Mouse (Mus musculus): ENCODE measurements at regions not wholly inside any gene's neighbourhood (a gene's known extent, or its start where the extent isn't known, plus 50 kb on each side); places are given as distances from the start of the nearest gene placed in this dataset.

GRCm38 (mm10) chr16:21294677-21295411 lies 90.3 kb downstream of the Ephb3 start:
- no peak for TF ChIP-seq TAL1 (IDR thresholded peaks at IDR 0.05; ENCODE audit: low read length)
- no peak for TF ChIP-seq GATA1 (IDR thresholded peaks at IDR 0.05; ENCODE audit: low read length)
- H3K27me3 ChIP-seq (ENCODE audit: control insufficient read depth) = no peaks in the 10 kb centered on the region
- no peaks in the 10 kb centered on the region for H3K9me3 ChIP-seq (ENCODE audit: control insufficient read depth, low read length)
- H3K4me1 ChIP-seq (ENCODE audit: control insufficient read depth) = no peaks in the 10 kb centered on the region
- H3K4me3 ChIP-seq (replicated peaks) = no peak overlapping the region
- H3K36me3 ChIP-seq (ENCODE audit: control insufficient read depth) = no peaks in the 10 kb centered on the region

GRCm38 (mm10) chr16:21295956-21296733 lies 91.6 kb downstream of the Ephb3 start:
- Histone ChIP-seq H3K4me3 (replicated peaks) (no peak overlapping the region), H3K27me3 (ENCODE audit: control insufficient read depth) (no peaks in the 10 kb centered on the region), H3K36me3 (ENCODE audit: control insufficient read depth) (no peaks in the 10 kb centered on the region), H3K4me1 (ENCODE audit: control insufficient read depth) (no peaks in the 10 kb centered on the region), H3K9me3 (ENCODE audit: control insufficient read depth, low read length) (no peaks in the 10 kb centered on the region)
- TF ChIP-seq TAL1 (IDR thresholded peaks at IDR 0.05; ENCODE audit: low read length) = no peak
- TF ChIP-seq GATA1 (IDR thresholded peaks at IDR 0.05; ENCODE audit: low read length) = no peak

- Histone ChIP-seq H3K4me1 (ENCODE audit: control insufficient read depth) (no peaks in the 10 kb centered on the region), H3K36me3 (ENCODE audit: control insufficient read depth) (no peaks in the 10 kb centered on the region), H3K27me3 (ENCODE audit: control insufficient read depth) (0 out of 2 replicates have a peak, but pooled peaks cover 2% of the 10 kb centered on the region), H3K9me3 (ENCODE audit: control insufficient read depth, low read length) (no peaks in the 10 kb centered on the region), H3K4me3 (replicated peaks) (no peak overlapping the region)
- TF ChIP-seq TAL1 (IDR thresholded peaks at IDR 0.05; ENCODE audit: low read length) (no peak), GATA1 (IDR thresholded peaks at IDR 0.05; ENCODE audit: low read length) (no peak)
Observed at GRCm38 (mm10) chr16:21296786-21297185, 92.2 kb downstream of the Ephb3 start.

GRCm38 (mm10) chr16:21298866-21299265 lies 94.3 kb downstream of the Ephb3 start:
- Histone ChIP-seq H3K27me3 (ENCODE audit: control insufficient read depth) (0 out of 2 replicates have a peak, but pooled peaks cover 2% of the 10 kb centered on the region), H3K9me3 (ENCODE audit: control insufficient read depth, low read length) (no peaks in the 10 kb centered on the region; the same call in 1 of the 2 replicates), H3K4me1 (ENCODE audit: control insufficient read depth) (no peaks in the 10 kb centered on the region), H3K4me3 (replicated peaks) (no peak overlapping the region), H3K36me3 (ENCODE audit: control insufficient read depth) (no peaks in the 10 kb centered on the region)
- TF ChIP-seq GATA1 (IDR thresholded peaks at IDR 0.05; ENCODE audit: low read length) (no peak), TAL1 (IDR thresholded peaks at IDR 0.05; ENCODE audit: low read length) (no peak)

DNA sequence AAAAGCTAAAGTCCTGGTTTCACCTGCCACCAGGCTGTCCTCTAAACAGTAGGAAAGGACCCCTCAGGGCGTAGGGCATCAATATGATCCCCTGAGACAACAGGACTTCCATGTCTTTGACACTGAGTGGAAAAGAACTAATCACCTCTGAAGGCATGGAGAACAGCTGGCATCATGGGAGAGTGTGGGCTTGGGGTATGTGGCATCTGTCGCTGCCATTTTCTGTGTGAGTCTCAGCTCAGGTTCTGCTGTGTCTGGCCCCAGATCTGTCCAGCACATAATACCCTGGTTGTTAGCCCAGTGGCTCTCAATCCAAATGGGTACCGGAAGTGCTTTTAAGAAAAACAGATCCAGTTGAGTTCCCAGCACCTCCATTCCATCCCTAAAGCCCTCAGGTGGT lies 101.3 kb downstream of the Ephb3 start:
- Histone ChIP-seq H3K27me3 (ENCODE audit: control insufficient read depth) (peaks cover 24% of the 10 kb centered on the region), H3K4me1 (ENCODE audit: control insufficient read depth) (peaks cover 7% of the 10 kb centered on the region), H3K36me3 (ENCODE audit: control insufficient read depth) (no peaks in the 10 kb centered on the region), H3K9me3 (ENCODE audit: control insufficient read depth, low read length) (no peaks in the 10 kb centered on the region; the same call in 1 of the 2 replicates), H3K4me3 (replicated peaks) (no peak overlapping the region)
- TF ChIP-seq TAL1 (IDR thresholded peaks at IDR 0.05; ENCODE audit: low read length) = no peak

DNA sequence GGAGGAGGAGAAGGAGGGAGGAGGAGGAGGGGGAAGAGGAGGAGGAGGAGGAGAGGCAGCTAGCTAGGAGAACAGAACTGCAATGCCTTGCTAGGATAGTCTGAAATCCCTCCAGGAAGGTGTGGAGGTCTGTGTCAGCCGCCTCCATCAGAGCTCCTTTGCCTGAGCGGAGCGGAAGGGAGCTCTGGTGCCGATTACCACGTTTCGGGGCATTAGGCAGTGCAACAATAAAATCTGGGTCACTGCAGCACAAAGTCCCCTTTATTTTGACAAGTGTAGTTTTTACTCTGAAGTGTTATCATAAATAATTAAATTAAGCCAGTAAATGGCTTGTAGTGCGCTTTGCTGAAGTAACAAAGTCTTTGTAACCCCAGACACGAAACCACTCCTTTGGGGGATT lies 104.0 kb downstream of the Ephb3 start:
- Histone ChIP-seq H3K4me1 (ENCODE audit: control insufficient read depth) (peaks cover 12% of the 10 kb centered on the region), H3K36me3 (ENCODE audit: control insufficient read depth) (no peaks in the 10 kb centered on the region), H3K9me3 (ENCODE audit: control insufficient read depth, low read length) (no peaks in the 10 kb centered on the region), H3K27me3 (ENCODE audit: control insufficient read depth) (peaks cover 38% of the 10 kb centered on the region), H3K4me3 (replicated peaks) (no peak overlapping the region)
- TF ChIP-seq GATA1 (IDR thresholded peaks at IDR 0.05; ENCODE audit: low read length) (no peak), TAL1 (IDR thresholded peaks at IDR 0.05; ENCODE audit: low read length) (no peak)

- Histone ChIP-seq H3K9me3 (ENCODE audit: control insufficient read depth, low read length) (no peaks in the 10 kb centered on the region), H3K27me3 (ENCODE audit: control insufficient read depth) (peaks cover 38% of the 10 kb centered on the region), H3K36me3 (ENCODE audit: control insufficient read depth) (no peaks in the 10 kb centered on the region), H3K4me1 (ENCODE audit: control insufficient read depth) (peaks cover 17% of the 10 kb centered on the region), H3K4me3 (replicated peaks) (peak overlapping the region; percentile 38)
- no peak for TF ChIP-seq TAL1 (IDR thresholded peaks at IDR 0.05; ENCODE audit: low read length)
- TF ChIP-seq GATA1 (IDR thresholded peaks at IDR 0.05; ENCODE audit: low read length) = no peak
Observed at GRCm38 (mm10) chr16:21310636-21311615, 106.4 kb downstream of the Ephb3 start.

GRCm38 (mm10) chr16:21311781-21312180 lies 107.2 kb downstream of the Ephb3 start:
- Histone ChIP-seq H3K9me3 (ENCODE audit: control insufficient read depth, low read length) (no peaks in the 10 kb centered on the region), H3K36me3 (ENCODE audit: control insufficient read depth) (no peaks in the 10 kb centered on the region), H3K27me3 (ENCODE audit: control insufficient read depth) (peaks cover 38% of the 10 kb centered on the region), H3K4me1 (ENCODE audit: control insufficient read depth) (peaks cover 20% of the 10 kb centered on the region), H3K4me3 (replicated peaks) (no peak overlapping the region)
- TF ChIP-seq GATA1 (IDR thresholded peaks at IDR 0.05; ENCODE audit: low read length) (no peak), TAL1 (IDR thresholded peaks at IDR 0.05; ENCODE audit: low read length) (no peak)
